Mouse (Mus musculus) liver, adult 2 months (tissue): ENCODE results near the gene Sp9. TPM values are rescaled to one million over a fixed set of nuclear protein-coding genes. Genes with fewer than 3 reads are reported as not detected.
A peak's percentile ranks its signal among the peaks of the same experiment; 100 is the strongest.

Source experiments
- DNase-seq: peaks from one replicate; pipeline ENCODE4 v3.0.0-alpha.2; 2011; ENCODE audit warnings: low read depth, low spot score; ENCODE audit errors: extremely low read depth
- H3K27ac ChIP-seq: fragments of 200-500 bp; replicated peaks from 2 replicates; pipeline ENCODE4 v1.5.1; 2012; ENCODE audit warnings: low read depth, mild to moderate bottlenecking, control low read depth, inconsistent platforms, low read length; ENCODE audit not compliant: insufficient read depth
- H3K27me3 ChIP-seq: fragments of 200-500 bp; 2 replicates; pipeline ENCODE4 v1.6.1; 2012; ENCODE audit warnings: mild to moderate bottlenecking, moderate library complexity, low read length, inconsistent platforms; ENCODE audit not compliant: control insufficient read depth, insufficient read depth
- H3K36me3 ChIP-seq: fragments of 200-500 bp; 2 replicates; pipeline ENCODE4 v1.6.1; 2012; ENCODE audit warnings: low read length, inconsistent platforms; ENCODE audit not compliant: control insufficient read depth, insufficient read depth
- H3K4me1 ChIP-seq: fragments of 200-500 bp; 2 replicates; pipeline ENCODE4 v1.6.1; 2011; ENCODE audit warnings: low read length; ENCODE audit not compliant: control insufficient read depth, insufficient read depth
- H3K4me3 ChIP-seq: fragments of 200-500 bp; 2 replicates; pipeline ENCODE4 v1.5.1; 2011; ENCODE audit warnings: low read depth, mild to moderate bottlenecking, control low read depth, low read length, moderate library complexity; ENCODE audit not compliant: insufficient read depth
- H3K79me2 ChIP-seq: fragments of 200-500 bp; 2 replicates; pipeline ENCODE4 v1.6.1; 2012; ENCODE audit warnings: inconsistent platforms, mild to moderate bottlenecking, low read length, moderate library complexity; ENCODE audit not compliant: control insufficient read depth, insufficient read depth
- H3K9ac ChIP-seq: fragments of 200-500 bp; 2 replicates; pipeline ENCODE4 v1.6.1; 2012; ENCODE audit warnings: low read depth, mild to moderate bottlenecking, control low read depth, inconsistent platforms, low read length
- CTCF ChIP-seq: fragments of 200-500 bp; IDR thresholded peaks from 2 replicates; pipeline ENCODE4 v1.5.1; 2011; ENCODE audit warnings: low read depth, low read length, control low read depth
- POLR2A ChIP-seq: fragments of 200-500 bp; IDR thresholded peaks from 2 replicates; pipeline ENCODE4 v1.6.1; 2011; ENCODE audit warnings: low read length, control low read depth; ENCODE audit not compliant: insufficient read depth; ENCODE audit errors: extremely low read depth
- WGBS: fragments of 180-500 bp; shearing (Covaris S2); methylation state at CpG from one replicate; pipeline ENCODE4 v1.1.7; 2018; 5-methylcytosine and 5-hydroxymethylcytosine counted together
- polyA plus RNA-seq: library from polyadenylated mRNA; depleted of rRNA; stranded (reverse); fragments of >200 nt; gene quantifications from 2 replicates; pipeline ENCODE4 v1.2.3, GENCODE M21; 2012
- total RNA-seq: library from RNA; depleted of rRNA; stranded (reverse); fragments of >200 nt; gene quantifications from 2 replicates; pipeline ENCODE4 v1.2.3, GENCODE M21; 2014

Gene Sp9
- total and polyA plus RNA-seq, 2 experiments = not detected

DNA sequence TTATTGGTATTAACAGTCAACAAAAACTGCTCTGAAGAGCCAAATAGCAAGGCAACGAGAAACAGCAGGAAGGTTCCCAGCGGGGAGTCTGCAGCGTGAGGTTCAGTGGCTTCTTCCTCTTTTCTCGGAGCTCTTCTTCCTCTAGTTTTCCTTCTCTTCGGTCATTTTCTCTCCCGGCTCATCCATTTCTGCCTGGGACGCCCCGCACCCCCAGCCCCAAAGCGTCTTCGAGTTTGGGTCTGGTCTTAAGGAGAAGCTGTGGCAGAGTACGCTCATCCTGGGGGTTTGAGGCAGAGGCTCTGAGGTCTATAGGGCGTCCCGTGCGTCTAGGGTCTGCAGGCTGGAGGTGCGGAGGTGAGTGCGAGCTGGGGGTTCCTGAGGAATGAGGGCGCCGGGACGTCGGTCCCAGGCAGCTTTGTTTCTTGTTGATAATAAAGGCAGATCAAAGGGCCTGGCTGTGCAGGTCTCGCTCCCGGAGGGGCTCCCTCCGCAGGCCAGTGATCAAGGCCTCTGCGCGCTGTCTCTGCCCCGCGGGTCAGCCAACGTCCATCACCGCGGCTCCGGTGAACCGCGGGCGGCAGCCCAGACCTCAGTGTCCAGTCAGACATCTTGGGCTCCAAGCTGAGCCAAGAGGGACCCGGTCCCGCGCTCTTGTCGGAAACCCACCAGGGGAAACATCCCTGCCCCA, 5.4 kb downstream of the Sp9 start:
- Histone ChIP-seq H3K9ac (no peak overlapping the region), H3K79me2 (no peaks in the 10 kb centered on the region), H3K27ac (no peak overlapping the region), H3K4me1 (peaks cover 10% of the 10 kb centered on the region), H3K4me3 (no peak overlapping the region), H3K36me3 (no peaks in the 10 kb centered on the region), H3K27me3 (peaks cover 54% of the 10 kb centered on the region)
- DNase-seq = no peak
- WGBS = 3% methylated on average over 38 of the region's 38 CpGs
- no peak for TF ChIP-seq POLR2A
- no peak for TF ChIP-seq CTCF

DNA sequence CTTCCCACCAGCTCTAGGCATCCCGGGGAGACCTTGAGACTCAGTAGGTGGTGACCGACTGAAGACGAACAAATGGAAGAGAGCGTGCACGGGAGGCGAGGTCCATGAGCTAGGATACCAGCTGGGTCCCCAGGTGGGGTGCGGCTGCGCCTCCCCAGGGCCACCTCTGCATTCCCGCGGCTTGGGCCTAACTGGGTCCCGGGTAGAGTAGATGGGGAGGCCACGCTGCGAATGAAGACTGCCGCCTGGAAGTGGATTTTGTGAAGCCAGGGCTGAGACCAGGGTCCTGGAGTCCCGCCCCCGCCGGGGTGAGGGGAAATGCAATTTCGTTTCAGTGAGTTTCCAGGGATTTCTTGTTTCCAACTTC, 6.0 kb downstream of the Sp9 start:
- Histone ChIP-seq H3K36me3 (no peaks in the 10 kb centered on the region), H3K79me2 (no peaks in the 10 kb centered on the region), H3K4me3 (no peak overlapping the region), H3K9ac (no peak overlapping the region), H3K4me1 (peaks cover 7% of the 10 kb centered on the region), H3K27ac (no peak overlapping the region), H3K27me3 (peaks cover 51% of the 10 kb centered on the region)
- TF ChIP-seq CTCF (no peak), POLR2A (no peak)
- no peak for DNase-seq
- WGBS = 8% methylated on average over 18 of the region's 18 CpGs

DNA sequence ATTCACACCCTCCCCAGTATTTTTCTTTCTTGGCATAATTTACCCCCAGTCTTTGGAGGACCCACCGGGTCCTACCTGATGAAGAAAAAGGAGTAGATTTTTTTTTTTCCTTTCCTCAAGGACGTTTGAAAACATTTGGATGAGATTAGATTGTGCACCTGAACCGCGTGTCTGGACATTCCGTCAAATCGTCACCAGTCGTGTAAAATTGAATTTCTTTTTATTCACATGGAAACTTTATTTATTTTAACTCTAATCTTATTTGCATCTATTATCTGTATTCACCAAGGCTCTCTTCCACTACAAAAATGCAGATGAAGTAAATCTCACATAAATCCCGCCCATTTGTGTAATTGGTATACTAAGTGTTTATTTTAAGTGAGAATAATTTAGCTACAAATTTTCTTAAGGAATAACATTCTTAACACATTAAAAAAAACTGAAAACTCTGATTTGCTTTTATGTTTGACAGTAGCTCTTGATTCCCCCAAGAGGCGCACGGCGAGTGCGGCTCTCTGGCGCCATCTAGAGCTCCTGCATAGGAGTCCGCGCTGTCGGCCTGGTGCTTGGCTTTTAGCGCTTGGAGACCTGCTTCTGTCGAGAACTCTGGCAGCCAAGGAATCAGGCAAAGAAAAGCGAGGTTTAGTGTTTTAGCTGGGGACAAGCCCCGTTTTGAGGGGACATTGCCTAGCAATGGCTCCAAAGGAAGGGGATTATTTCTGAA, 6.6 kb downstream of the Sp9 start:
- Histone ChIP-seq H3K27me3 (peaks cover 45% of the 10 kb centered on the region), H3K79me2 (no peaks in the 10 kb centered on the region), H3K36me3 (no peaks in the 10 kb centered on the region), H3K9ac (no peak overlapping the region), H3K4me3 (no peak overlapping the region), H3K4me1 (peaks cover 3% of the 10 kb centered on the region), H3K27ac (no peak overlapping the region)
- TF ChIP-seq POLR2A (no peak), CTCF (peak; percentile 98)
- peak; percentile 67 for DNase-seq
- WGBS = 4% methylated on average over 20 of the region's 20 CpGs

DNA sequence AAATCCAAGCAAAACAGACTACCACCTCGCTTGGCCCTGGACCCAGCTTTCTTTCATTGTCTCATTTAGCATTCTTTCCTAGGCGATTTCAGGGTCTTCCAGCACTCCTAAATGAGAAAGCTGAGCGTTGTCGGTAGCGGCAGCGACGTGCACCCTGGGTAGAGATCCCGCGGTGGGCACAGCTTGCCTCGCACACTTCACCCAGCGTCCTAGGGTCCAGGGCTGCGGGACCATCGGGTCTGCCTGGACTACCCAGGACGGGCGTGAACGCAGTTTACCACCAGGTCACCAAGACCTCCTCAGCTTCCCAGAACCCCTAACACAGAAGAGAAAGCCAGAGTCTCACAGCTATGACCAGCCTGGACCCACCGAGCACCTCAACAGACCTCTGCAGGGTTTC, 7.1 kb downstream of the Sp9 start:
- TF ChIP-seq POLR2A = no peak
- TF ChIP-seq CTCF = no peak
- Histone ChIP-seq H3K4me3 (no peak overlapping the region), H3K36me3 (no peaks in the 10 kb centered on the region), H3K79me2 (no peaks in the 10 kb centered on the region), H3K27me3 (peaks cover 40% of the 10 kb centered on the region), H3K9ac (no peak overlapping the region), H3K27ac (no peak overlapping the region), H3K4me1 (peaks cover 3% of the 10 kb centered on the region)
- DNase-seq = no peak
- 4% methylated on average over 17 of the region's 17 CpGs for WGBS

DNA sequence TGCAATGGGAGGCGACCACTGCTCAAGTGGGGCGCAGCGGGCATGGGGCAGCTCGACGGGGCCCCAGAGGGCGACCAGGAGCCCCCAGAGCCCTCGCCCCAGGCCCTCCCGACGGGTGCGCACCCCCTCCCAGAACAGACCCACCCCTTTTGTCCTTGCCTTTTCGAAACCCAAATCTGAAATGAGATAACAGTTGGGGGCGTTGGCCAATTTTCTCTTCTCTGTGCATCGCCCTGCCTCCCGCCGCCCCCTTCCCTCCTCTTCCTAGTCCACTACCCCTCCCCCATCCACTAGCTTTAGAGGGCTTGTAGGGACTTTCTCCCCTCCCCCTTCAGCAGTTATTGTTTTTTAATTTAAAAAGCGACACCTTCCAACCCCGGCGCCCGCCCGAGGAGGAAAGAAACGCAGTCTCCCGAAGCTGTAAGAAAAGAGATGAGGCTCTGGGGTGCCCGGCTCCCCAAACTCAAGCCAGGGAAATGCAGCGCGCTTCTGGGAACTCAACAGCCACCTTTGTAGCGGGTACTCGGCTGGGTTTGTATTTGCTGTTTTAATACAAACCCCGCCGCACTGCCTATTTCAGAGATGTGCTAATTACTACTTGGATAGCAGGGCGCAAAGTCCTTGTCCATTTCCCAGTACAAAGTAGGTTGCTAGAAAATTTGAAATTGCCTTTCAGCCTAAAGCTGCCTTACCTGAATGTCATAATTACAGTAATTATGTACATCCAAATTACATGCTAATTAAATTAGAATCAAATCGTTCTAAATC, 7.7 kb downstream of the Sp9 start:
- Histone ChIP-seq H3K27me3 (peaks cover 34% of the 10 kb centered on the region), H3K9ac (no peak overlapping the region), H3K4me1 (peaks cover 2% of the 10 kb centered on the region; the same call in 1 of the 2 replicates), H3K79me2 (no peaks in the 10 kb centered on the region), H3K27ac (no peak overlapping the region), H3K36me3 (no peaks in the 10 kb centered on the region), H3K4me3 (no peak overlapping the region)
- DNase-seq = no peak
- TF ChIP-seq POLR2A (no peak), CTCF (no peak)
- 6% methylated on average over 31 of the region's 31 CpGs for WGBS
